Mouse (Mus musculus) heart, adult 2 months (tissue): ENCODE results near the gene Mrps25.

Source experiments
- EP300 ChIP-seq: fragments of 200-500 bp; IDR thresholded peaks from 2 replicates; pipeline ENCODE4 v1.6.1; 2011; ENCODE audit warnings: low read depth, low read length, control low read depth; ENCODE audit not compliant: insufficient read depth
- POLR2A ChIP-seq: fragments of 200-500 bp; IDR thresholded peaks from 2 replicates; pipeline ENCODE4 v1.6.1; 2011; ENCODE audit warnings: mild to moderate bottlenecking, low read depth, low read length, control low read depth; ENCODE audit not compliant: insufficient read depth

DNA sequence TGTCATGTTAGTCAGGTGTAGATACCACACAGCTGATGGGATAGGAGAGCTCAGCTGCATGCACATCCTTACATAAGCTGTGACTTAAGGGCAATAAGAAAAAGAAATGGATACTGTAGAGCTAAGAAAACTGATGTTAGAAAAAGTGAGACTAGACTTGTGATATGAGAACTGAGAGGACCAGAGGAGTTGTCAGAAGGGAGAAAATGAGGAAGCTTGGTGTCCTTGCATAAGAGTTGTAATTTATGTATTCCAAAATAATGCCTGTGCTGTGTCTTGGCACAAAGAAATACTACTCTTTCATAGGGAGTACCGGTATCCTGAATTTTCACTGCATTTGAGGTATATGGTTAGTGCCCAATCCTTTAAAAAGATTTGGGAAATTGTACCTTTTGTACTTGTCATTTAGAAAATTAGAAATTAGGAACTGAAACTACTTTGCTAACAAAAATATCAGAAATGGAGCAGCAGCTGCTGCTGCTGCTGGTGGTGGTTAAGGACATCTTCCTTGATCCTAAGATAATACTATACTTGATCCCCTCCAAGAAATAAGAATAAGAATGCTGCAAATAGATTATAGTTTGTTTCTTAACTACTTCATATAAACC is 56.9 kb downstream of the Mrps25 start:
- TF ChIP-seq POLR2A (no peak), EP300 (no peak)
